Mouse (Mus musculus) right cerebral cortex, adult 2 months (tissue): Measurements from ENCODE around the gene Alk.

Experiments used
- DNase-seq, 2 experiments: peaks; one replicate each; pipeline ENCODE4 v3.0.0; 2021 to 2022; ENCODE audit warnings: low spot score in 2 of 2

Alk gene

GRCm38 (mm10) chr17:72023323-72023722 lies 581.1 kb downstream of the Alk start:
- DNase-seq, result no peak

DNA sequence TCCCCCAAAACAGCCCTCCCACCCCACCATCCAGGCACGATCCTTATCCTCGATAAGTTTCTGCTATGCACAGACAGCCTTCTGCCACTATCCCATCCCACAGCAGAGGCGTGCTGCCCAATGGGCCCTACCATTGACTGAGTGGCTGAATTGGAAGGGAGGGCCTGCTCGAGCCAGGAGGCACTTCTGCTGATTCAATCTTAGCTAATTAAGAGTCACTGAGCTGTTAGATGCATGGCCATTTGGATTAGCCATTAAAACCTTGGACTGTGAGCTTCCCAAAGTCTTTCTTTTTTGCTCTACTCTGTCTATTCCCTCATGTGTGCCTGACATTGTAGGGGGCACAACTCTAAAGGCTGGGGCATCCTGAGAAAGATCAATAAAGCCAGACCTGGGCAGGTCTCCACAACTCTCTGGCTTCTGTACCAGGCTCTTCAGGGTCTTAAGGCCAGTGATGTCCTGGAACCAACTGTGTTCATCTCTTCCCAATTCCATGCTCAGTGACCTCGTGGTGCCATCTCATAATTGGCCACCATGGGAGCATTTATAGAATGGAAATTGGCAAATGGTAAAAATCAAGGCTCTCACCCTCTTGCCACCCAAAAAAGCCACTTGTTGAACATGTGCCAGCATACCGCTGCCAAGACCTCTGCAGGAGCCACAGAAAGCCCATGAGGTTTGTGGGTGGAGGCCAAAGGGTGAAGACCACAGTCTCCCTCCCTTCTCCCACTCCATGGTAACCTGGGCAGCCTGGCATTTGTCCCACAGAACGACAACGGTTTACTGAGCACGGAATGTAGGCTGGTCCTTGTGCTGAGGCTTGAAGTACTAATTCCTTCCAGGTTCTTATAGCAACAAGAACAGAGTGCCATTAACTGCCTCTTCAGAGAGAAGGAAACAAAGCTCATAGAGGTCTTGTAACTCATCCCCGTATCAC lies 582.4 kb downstream of the Alk start:
- no peak for DNase-seq

DNA sequence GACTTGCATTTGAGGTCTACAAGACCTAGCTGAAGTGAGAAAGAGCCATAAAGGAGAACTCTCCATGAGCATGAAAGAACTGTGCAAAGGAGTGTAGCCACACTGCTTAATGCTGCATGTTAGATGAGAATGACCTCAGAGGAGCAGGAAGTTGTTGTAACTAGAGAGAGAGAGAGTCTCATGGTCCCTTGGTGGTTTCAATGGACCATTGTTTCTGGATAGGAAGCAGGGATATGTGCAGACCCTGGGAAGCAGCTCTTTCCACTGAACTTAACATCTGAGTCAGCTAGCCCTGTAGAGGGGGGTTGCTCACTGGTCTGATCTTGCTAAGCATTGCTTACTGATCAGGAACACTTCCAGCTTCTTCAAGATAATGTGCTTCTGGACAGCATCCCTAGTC lies 587.1 kb downstream of the Alk start:
- DNase-seq, result no peak

- no peak for DNase-seq
Measured at GRCm38 (mm10) chr17:72015253-72015652, 589.2 kb downstream of the Alk start.

DNA sequence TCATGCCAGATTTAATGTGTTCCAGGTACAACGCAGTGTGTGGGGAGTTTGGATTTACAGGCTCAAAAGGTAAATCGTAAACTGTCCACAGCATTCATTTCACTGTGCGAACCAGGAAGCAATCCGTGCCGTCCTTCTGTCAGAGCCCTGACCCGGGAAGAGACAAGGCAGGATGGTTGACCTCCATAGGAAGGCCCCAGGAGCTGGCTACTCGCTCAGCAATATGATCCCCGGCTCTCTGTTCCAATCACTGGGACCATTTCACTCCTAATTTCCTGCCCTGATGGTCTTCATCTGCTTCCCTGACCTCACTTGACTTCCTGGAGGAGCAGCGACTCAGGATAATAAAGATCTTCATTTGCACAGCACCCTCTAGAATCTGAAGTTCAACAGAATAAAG lies 591.7 kb downstream of the Alk start:
- no peak for DNase-seq

DNA sequence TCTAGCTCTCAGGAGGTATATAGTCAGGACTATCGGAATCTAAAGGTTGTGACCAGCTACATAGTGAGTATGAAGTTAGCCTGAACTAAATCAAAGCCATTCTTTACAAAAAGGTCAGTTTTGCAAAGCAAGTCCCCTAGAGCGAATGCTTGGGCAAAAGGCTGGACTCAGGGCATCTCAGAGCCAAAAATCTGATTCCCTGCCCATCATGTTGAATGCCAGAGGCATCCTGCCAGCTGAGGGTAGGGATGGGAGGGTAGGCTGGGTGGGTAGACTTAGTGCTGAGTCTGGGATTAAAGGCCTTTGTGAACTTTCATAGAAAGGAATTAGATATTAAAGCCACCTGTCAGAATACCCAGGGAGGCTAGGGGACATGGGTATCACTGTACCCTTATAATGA lies 594.6 kb downstream of the Alk start:
- no peak for DNase-seq

- no peak for DNase-seq
Measured at GRCm38 (mm10) chr17:72008389-72008788, 596.0 kb downstream of the Alk start.

- no peak for DNase-seq
Measured at GRCm38 (mm10) chr17:72005365-72005764, 599.1 kb downstream of the Alk start.

DNA sequence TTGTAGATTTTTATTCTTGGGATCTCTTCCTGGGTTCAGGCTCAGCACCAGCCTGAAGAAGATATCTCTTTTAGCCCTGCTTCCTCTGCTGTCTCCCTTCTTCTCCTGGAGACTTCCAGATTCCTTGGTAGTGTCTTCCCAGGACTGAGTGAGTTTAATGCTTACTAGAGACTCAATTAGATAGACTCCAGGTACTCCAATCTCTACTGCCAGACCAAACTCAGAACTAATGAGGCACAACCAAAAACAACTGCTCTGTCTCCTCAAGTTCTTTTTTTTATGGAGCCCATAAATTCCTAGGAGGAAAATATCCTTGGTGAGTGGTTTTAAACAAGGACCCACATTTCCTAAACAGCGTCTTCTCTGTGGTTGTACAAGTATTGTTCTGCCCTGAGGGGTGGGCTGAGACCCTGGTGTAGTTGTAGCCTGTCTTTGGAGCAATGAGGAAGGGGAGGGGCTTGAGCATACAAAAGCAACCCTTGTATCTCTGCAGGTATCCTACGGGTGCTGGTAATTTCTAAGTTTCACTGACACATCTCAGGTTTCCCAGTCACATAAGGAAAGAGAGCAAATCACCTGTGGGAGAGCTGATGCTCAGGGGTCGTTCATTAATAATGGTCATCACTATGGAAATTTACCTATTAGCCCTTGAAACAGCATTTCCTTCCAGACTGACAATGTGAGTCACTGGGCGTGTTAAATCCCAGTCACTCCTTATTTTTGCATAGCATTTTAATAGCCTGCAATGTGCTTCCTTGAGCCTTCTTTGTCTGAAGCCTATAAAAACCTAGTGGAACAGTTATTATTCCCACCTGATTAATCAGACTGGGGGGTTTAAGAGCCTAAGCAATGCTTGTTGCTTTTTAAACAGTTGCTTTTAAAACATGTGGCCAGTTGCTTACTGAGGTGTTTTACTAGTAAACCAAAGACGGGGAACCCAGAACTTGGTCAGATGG lies 604.6 kb downstream of the Alk start:
- DNase-seq, result no peak

DNA sequence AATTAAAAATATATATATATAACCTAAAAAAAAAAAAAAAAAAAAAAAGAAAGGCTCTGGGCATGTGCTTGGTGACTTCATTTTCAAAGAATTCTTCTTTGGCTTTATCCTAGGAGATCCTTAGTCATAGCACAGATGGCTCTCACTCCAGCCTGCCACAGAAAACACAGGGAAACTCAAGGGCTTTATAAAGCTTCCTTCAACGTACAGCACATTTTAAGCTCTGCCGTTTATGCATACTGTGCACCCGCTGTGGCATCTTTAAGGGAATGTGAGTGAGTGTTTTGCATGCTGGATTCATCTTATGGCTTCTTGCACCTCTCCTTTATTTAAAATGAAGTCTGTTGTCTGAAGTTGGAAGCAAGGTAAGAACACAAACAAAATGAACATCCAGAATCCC lies 606.7 kb downstream of the Alk start:
- DNase-seq, result peak; percentile 51 to 55

GRCm38 (mm10) chr17:71995539-71995938 lies 608.9 kb downstream of the Alk start:
- DNase-seq, result no peak

DNA sequence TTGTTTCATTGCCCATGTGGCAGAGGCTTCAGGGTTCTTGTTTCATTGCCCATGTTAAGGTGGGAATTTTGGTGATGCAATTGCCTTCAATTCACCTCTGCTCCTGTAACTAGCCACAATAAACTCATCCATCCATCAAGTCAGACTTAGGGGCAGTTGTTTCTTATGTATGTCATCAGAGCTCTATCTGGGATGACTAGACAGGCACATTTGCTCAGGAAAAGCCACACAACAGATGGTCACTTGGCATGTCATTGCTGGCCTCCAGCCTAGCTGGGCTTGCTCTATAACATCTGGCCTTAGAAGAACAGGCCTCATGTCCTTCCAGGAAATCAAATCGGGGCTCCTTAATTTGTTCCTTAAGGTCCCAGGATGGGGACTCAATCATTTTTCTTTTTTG lies 610.3 kb downstream of the Alk start:
- no peak for DNase-seq

DNA sequence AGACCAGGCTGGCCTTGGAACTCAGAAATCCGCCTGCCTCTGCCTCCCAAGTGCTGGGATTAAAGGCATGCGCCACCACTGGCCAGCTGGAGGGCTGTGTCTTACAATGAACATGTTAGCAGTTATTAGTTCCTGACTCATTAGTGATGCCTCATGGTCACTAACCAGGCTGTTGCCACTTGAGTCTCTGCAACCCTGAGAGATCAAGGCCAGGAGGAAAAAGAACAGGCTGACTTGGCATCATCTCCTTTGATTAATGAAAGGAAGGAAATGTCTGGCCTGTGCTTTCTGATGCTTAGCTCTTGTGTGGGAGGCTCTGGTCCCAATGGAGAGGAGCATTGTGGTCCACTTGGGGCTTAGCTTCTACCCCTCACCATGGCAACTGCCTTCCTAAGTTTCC lies 611.4 kb downstream of the Alk start:
- no peak for DNase-seq

DNA sequence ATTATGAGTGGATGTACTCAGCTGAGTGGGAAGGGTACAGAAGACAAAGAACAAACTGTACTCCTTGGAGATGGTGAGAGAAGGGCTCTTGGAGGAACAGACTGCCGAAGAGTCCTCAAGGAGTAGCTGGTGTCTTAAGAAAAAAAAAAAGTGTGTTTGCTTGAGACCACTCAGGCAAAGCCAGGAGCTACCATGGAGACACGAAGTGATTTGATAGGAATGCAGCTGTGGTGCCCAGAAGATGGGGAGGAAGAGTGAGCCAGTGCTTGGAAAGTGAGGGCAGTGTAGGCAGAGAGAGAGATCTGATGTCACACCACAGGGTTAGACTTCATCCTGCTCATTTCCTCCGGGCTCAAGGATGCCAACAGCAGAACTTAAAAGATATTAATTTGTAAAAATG lies 613.2 kb downstream of the Alk start:
- no peak for DNase-seq

GRCm38 (mm10) chr17:71990176-71990720 lies 614.2 kb downstream of the Alk start:
- no peak for DNase-seq

- no peak for DNase-seq
Measured at GRCm38 (mm10) chr17:71988736-71989569, 615.5 kb downstream of the Alk start.

- no peak for DNase-seq
Measured at GRCm38 (mm10) chr17:71986998-71987397, 617.4 kb downstream of the Alk start.

GRCm38 (mm10) chr17:71986456-71986855 lies 618.0 kb downstream of the Alk start:
- no peak for DNase-seq

- DNase-seq, result no peak
Measured at GRCm38 (mm10) chr17:71981177-71981576, 623.2 kb downstream of the Alk start.

GRCm38 (mm10) chr17:71980518-71981145 lies 623.8 kb downstream of the Alk start:
- no peak for DNase-seq

GRCm38 (mm10) chr17:71979137-71979536 lies 625.3 kb downstream of the Alk start:
- DNase-seq, result no peak
